Mouse (Mus musculus) liver, embryonic 13.5 days (tissue): ENCODE data around the gene Inhbe. TPM values are rescaled to one million over a fixed set of nuclear protein-coding genes. Genes with fewer than 3 reads are reported as not detected.

Experiments
- ATAC-seq: fragments of 200-750 bp; cut with Nextera tagmentation; 2 replicates; pipeline ENCODE4 v1.8.0; 2017; ENCODE audit warnings: low read depth, mild to moderate bottlenecking, moderate number of reproducible peaks, moderate library complexity
- DNase-seq: peaks from one replicate; pipeline ENCODE4 v3.0.0; 2022
- H3K27ac ChIP-seq: fragments of 300-500 bp; sonication (generic); 2 replicates; pipeline ENCODE4 v1.5.1; 2015; ENCODE audit warnings: moderate library complexity, mild to moderate bottlenecking, inconsistent platforms
- H3K27me3 ChIP-seq: fragments of 300-500 bp; sonication (generic); 2 replicates; pipeline ENCODE4 v1.6.1; 2015; ENCODE audit warnings: mild to moderate bottlenecking, inconsistent platforms
- H3K36me3 ChIP-seq: fragments of 300-500 bp; sonication (generic); 2 replicates; pipeline ENCODE4 v1.6.1; 2015; ENCODE audit warnings: mild to moderate bottlenecking, inconsistent platforms
- H3K4me1 ChIP-seq: fragments of 300-500 bp; sonication (generic); replicated peaks from 2 replicates; pipeline ENCODE4 v1.6.1; 2015; ENCODE audit warnings: inconsistent platforms
- H3K4me2 ChIP-seq: fragments of 300-500 bp; sonication (generic); 2 replicates; pipeline ENCODE4 v1.6.1; 2015; ENCODE audit warnings: inconsistent platforms, mild to moderate bottlenecking, moderate library complexity
- H3K4me3 ChIP-seq: fragments of 300-500 bp; sonication (generic); replicated peaks from 2 replicates; pipeline ENCODE4 v1.5.1; 2015; ENCODE audit warnings: mild to moderate bottlenecking, inconsistent platforms
- H3K9ac ChIP-seq: fragments of 300-500 bp; sonication (generic); 2 replicates; pipeline ENCODE4 v1.6.1; 2015; ENCODE audit warnings: mild to moderate bottlenecking, inconsistent platforms
- H3K9me3 ChIP-seq: fragments of 300-500 bp; sonication (generic); replicated peaks from 2 replicates; pipeline ENCODE4 v1.6.1; 2016; ENCODE audit warnings: inconsistent platforms
- WGBS: fragments of 180-500 bp; shearing (Covaris S2); methylation state at CpG from one replicate; pipeline ENCODE4 v1.1.7; 2015; ENCODE audit not compliant: insufficient replicate concordance; 5-methylcytosine and 5-hydroxymethylcytosine counted together
- polyA plus RNA-seq: library from polyadenylated mRNA; unstranded; fragments of >200 nt; fragmentation: Nextera tagmentation; extraction: Ambion mirVana; gene quantifications from 2 replicates; pipeline ENCODE4 v1.2.1, GENCODE M21; 2015

The Inhbe gene
- polyA plus RNA-seq: 0.32 and 0.38 TPM in 2 replicates

GRCm38 (mm10) chr10:127353909-127354895 lies at the start of gene Inhbe:
Gene Inhbe, minus strand, starts transcription at chr10:127354411.
- H3K27ac ChIP-seq: peak within 1 kb of the TSS; percentile 56
- peaks cover 16% of the 10 kb centered on the region for H3K27me3 ChIP-seq
- ATAC-seq: no peak
- 52% methylated on average over 18 of the region's 18 CpGs for WGBS
- no peak for DNase-seq
- no peak within 1 kb of the TSS for H3K9ac ChIP-seq
- no peak within 1 kb of the TSS for H3K4me2 ChIP-seq
- H3K36me3 ChIP-seq: no peaks in the 10 kb centered on the region
- peaks cover 32% of the 10 kb centered on the region for H3K4me1 ChIP-seq
- no peaks in the 10 kb centered on the region for H3K9me3 ChIP-seq
- no peak within 1 kb of the TSS for H3K4me3 ChIP-seq

DNA sequence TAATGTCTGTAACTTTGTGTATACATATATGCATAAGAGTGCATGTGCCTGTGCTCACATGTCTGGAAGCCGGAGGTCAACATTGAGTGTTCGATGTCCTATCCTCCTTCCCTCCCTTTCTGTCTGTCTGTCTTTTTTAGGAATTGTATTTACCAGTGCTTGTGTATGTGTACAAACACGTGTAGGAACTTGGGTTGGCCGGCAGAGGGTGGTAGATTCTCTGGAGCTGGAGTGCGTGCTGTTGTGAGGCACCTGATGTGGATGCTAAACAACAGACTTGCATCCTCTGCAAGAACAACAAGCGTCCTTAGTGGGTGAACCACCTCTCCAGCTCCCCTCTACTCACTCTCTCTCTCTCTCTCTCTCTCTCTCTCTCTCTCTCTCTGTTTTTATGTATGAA lies 37.6 kb upstream of the Inhbe start:
- H3K27ac ChIP-seq: no peak overlapping the region
- no peak overlapping the region for H3K4me2 ChIP-seq
- H3K9ac ChIP-seq: no peak overlapping the region
- no peaks in the 10 kb centered on the region for H3K9me3 ChIP-seq
- H3K36me3 ChIP-seq: peaks cover 23% of the 10 kb centered on the region
- WGBS: 75% methylated on average over 6 of the region's 6 CpGs
- ATAC-seq (no peak), DNase-seq (no peak)
- H3K4me3 ChIP-seq: no peak overlapping the region
- H3K4me1 ChIP-seq: peaks cover 4% of the 10 kb centered on the region; the same call in 1 of the 2 replicates
- H3K27me3 ChIP-seq: no peaks in the 10 kb centered on the region

- no peaks in the 10 kb centered on the region for H3K27me3 ChIP-seq
- peak overlapping the region; percentile 84 for H3K27ac ChIP-seq
- H3K36me3 ChIP-seq: peaks cover 3% of the 10 kb centered on the region; the same call in 1 of the 2 replicates
- H3K4me3 ChIP-seq: peak overlapping the region; percentile 82
- H3K9me3 ChIP-seq: no peaks in the 10 kb centered on the region
- WGBS: 50% methylated on average over 2 of the region's 2 CpGs
- no peak for DNase-seq
- no peak for ATAC-seq
- peak overlapping the region; percentile 92 for H3K9ac ChIP-seq
- peak overlapping the region; percentile 92 for H3K4me2 ChIP-seq
- peaks cover 32% of the 10 kb centered on the region for H3K4me1 ChIP-seq
These were observed 27.5 kb upstream of the Inhbe start for GRCm38 (mm10) chr10:127381743-127382134.

DNA sequence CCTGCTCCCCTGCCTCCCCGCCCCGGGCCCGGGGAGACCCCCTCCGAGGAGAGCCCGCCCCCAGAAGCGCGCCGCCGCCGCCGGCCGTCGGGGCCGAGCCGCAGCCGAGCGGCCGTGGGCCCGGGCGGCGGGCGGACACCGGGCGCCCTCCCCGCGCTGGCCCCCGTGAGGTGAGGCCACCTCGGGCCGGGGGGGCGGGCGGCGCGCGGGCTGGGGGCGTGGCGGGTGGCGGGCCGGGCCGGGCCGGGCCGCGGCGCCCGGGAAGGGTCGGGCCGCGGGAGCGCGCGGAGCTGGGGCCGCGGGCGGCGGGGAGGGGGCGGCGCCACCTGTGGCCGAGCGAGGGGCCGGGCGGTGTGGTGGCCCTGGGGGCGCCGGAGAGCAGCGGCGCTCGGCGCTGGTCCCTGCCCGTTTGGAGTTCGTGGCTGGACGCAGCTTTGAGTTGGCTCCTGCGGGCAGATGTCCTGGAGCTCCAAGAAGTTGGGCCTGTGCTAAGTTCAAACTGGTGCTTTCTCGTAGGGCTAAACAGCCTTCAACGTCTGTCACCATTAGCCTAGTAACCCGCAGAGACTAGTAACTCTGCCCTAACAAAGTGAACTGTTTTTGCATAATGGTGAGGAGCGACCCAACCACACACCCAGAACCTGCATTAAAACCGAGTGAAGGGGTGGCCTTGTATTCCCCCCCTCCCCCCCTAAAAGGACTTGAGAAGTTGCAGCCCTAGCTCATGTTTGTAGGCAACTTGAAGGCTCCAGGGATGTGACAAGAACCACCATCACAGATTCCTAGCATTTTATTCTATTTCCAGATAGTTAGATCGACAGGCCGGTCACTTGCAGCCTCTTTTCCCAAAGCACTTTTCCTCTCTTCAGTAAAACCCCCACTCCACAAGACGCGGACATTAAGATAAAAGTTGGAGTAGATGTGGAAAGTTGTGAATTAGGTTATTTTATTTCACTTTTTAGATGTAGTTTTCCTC lies 26.8 kb upstream of the Inhbe start:
- Histone ChIP-seq H3K27ac (peak overlapping the region; percentile 84), H3K36me3 (peaks cover 3% of the 10 kb centered on the region; the same call in 1 of the 2 replicates), H3K27me3 (no peaks in the 10 kb centered on the region), H3K4me1 (peaks cover 27% of the 10 kb centered on the region), H3K9ac (peak overlapping the region; percentile 92), H3K9me3 (no peaks in the 10 kb centered on the region), H3K4me3 (peak overlapping the region; percentile 82), H3K4me2 (peak overlapping the region; percentile 92)
- WGBS: 3% methylated on average over 49 of the region's 79 CpGs
- ATAC-seq (peak; percentile 81), DNase-seq (peak; percentile 57)

GRCm38 (mm10) chr10:127380251-127380691 lies 26.1 kb upstream of the Inhbe start, which contains the start of gene R3hdm2:
Gene R3hdm2, plus strand, starts transcription at chr10:127380327.
- Histone ChIP-seq H3K9ac (peak within 1 kb of the TSS; percentile 92), H3K4me1 (peaks cover 27% of the 10 kb centered on the region), H3K4me2 (peak within 1 kb of the TSS; percentile 92), H3K27me3 (no peaks in the 10 kb centered on the region), H3K27ac (peak within 1 kb of the TSS; percentile 84), H3K4me3 (peak within 1 kb of the TSS; percentile 82), H3K36me3 (peaks cover 3% of the 10 kb centered on the region; the same call in 1 of the 2 replicates), H3K9me3 (no peaks in the 10 kb centered on the region)
- WGBS: under 1% methylated on average over 35 of the region's 53 CpGs
- DNase-seq: peak; percentile 82
- peak; percentile 97 for ATAC-seq

GRCm38 (mm10) chr10:127379654-127380053 lies 25.4 kb upstream of the Inhbe start:
- Histone ChIP-seq H3K36me3 (peaks cover 3% of the 10 kb centered on the region; the same call in 1 of the 2 replicates), H3K4me3 (peak overlapping the region; percentile 82), H3K27ac (peak overlapping the region; percentile 84), H3K9ac (peak overlapping the region; percentile 92), H3K4me2 (peak overlapping the region; percentile 92), H3K9me3 (no peaks in the 10 kb centered on the region), H3K4me1 (peaks cover 27% of the 10 kb centered on the region), H3K27me3 (no peaks in the 10 kb centered on the region)
- 66% methylated on average over 8 of the region's 8 CpGs for WGBS
- no peak for ATAC-seq
- no peak for DNase-seq

GRCm38 (mm10) chr10:127377700-127378099 lies 23.5 kb upstream of the Inhbe start:
- ATAC-seq (no peak), DNase-seq (no peak)
- no peak overlapping the region for H3K9ac ChIP-seq
- H3K9me3 ChIP-seq: no peaks in the 10 kb centered on the region
- no peak overlapping the region for H3K4me2 ChIP-seq
- no peak overlapping the region for H3K4me3 ChIP-seq
- H3K27ac ChIP-seq: peak overlapping the region; percentile 55
- H3K36me3 ChIP-seq: no peaks in the 10 kb centered on the region
- peaks cover 18% of the 10 kb centered on the region for H3K4me1 ChIP-seq
- WGBS: 48% methylated on average over 3 of the region's 3 CpGs
- no peaks in the 10 kb centered on the region for H3K27me3 ChIP-seq

DNA sequence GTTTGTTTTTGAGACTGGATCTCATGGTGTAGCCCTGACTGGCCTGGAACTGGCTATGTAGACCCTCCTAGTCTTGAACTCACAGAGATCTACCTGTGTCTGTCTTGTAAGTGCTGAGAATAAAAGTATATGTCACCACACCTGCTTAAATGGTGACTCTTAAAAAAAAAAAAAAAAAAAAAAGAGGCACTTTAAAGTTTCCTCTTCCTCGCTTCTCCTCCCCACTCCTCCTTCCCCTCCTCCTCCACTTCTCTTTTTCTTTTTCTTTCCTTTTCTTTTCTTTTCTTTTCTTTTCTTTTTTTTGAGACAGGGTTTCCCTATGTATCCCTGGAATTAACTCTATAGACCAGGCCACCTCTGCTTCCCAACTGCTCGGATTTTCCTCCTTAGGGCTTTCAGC lies 16.8 kb upstream of the Inhbe start:
- Histone ChIP-seq H3K36me3 (no peaks in the 10 kb centered on the region), H3K27ac (no peak overlapping the region), H3K4me1 (0 out of 2 replicates have a peak, but pooled peaks cover 3% of the 10 kb centered on the region), H3K4me3 (no peak overlapping the region), H3K4me2 (no peak overlapping the region), H3K9ac (no peak overlapping the region), H3K9me3 (no peaks in the 10 kb centered on the region), H3K27me3 (no peaks in the 10 kb centered on the region)
- WGBS: 50% methylated on average over 2 of the region's 2 CpGs
- no peak for ATAC-seq
- DNase-seq: no peak

GRCm38 (mm10) chr10:127369834-127370820 lies 15.9 kb upstream of the Inhbe start, which contains the start of gene Inhbc:
Gene Inhbc, minus strand, starts transcription at chr10:127370431.
- H3K9ac ChIP-seq: 0 out of 2 replicates have a peak within 1 kb of the TSS, but pooled peaks have one; percentile 1
- ATAC-seq: 0 out of 2 replicates have a peak, but pooled peaks have one; percentile 25

DNA sequence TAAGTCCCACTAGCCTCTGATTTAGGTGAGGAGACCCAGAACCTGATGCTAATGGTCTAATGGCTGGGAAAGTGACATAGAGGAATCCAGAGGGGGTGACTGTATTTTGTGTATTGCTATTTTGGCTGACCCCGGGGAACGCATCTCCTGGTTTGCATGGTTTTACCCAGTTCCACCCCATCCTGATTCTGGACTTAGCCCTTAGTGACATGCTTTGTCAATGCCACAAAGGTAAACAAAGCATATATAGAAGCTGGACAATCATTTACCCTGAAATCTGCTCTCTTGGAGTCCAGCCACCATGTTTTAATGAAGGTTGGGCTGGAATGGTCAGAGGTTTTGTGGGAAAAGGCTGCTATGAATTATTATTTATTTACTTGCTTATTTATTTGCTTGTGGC lies 14.1 kb upstream of the Inhbe start:
- ATAC-seq: peak; percentile 58
- Histone ChIP-seq H3K9ac (no peak overlapping the region), H3K4me1 (0 out of 2 replicates have a peak, but pooled peaks cover 3% of the 10 kb centered on the region), H3K9me3 (no peaks in the 10 kb centered on the region), H3K4me2 (no peak overlapping the region), H3K4me3 (no peak overlapping the region), H3K36me3 (no peaks in the 10 kb centered on the region), H3K27ac (peak overlapping the region; percentile 74), H3K27me3 (no peaks in the 10 kb centered on the region)
- WGBS: 82% methylated on average over 2 of the region's 2 CpGs
- DNase-seq: no peak

More at GRCm38 (mm10) chr10:127369834-127370820, 15.9 kb upstream of the Inhbe start, which contains the start of gene Inhbc:
- Histone ChIP-seq H3K4me2 (peak within 1 kb of the TSS; percentile 17; the same call in 1 of the 2 replicates), H3K9me3 (no peaks in the 10 kb centered on the region), H3K36me3 (no peaks in the 10 kb centered on the region), H3K4me3 (no peak within 1 kb of the TSS), H3K27ac (peak within 1 kb of the TSS; percentile 74), H3K4me1 (0 out of 2 replicates have a peak, but pooled peaks cover 3% of the 10 kb centered on the region), H3K27me3 (no peaks in the 10 kb centered on the region)
- 63% methylated on average over 22 of the region's 22 CpGs for WGBS
- no peak for DNase-seq
